Mouse (Mus musculus): ENCODE data around the gene Klhl29. TPM values are rescaled to one million over a fixed set of nuclear protein-coding genes. Genes with fewer than 3 reads are reported as not detected.

Gene Klhl29
- polyA plus RNA-seq (2017; shearing (Covaris generic)): not detected

DNA sequence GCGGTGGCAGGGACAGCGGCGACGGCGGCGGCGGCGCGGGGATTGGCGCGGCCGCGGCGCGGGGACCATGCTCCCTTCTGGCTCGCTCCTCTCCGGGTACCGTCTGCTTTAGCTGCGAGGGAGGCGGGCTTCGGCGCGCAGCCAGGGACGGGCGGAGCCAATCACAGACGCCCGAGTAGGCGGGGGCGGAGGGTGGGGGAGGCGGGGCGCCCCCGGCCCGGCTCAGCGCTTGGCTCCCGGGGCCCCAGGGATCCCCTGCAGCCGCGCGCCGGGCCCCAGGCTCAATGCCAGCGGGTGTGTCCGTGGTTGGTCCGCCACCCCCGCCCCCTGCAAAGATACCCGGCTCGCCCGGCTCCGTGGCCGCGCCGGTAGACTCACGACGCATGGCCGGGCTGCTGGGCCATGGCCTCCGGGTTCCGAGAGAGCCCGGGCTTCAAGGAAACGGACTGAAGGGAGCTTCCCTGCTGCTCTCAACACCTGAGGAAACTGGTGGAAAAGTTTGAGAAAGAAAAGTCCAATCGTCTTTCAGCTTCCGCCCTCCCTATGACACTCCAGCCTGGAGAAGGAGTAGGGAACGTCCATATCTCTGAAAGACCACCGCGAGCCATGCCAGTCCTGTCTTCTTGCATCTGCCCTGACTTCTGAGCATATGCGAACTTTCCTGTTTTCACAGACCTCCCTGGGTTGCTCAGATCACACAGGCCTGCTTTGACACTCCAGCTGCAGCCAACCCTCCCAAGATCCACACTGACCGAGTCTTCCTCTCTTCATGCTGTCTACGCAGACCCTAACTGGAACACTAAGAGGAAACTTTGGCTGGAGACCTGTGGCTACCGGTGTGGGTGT is at the start of gene Klhl29:
TSS of gene Klhl29 (minus strand) at position 67 of the 846 bp plus-strand sequence.

